Mouse (Mus musculus): ENCODE measurements around the gene Fxyd1. TPM values are rescaled to one million over a fixed set of nuclear protein-coding genes. Genes with fewer than 3 reads are reported as not detected.
A peak's percentile ranks its signal among the peaks of the same experiment; 100 is the strongest.

The Fxyd1 gene
- polyA plus RNA-seq, 1 experiment from 2014 or later: 86.7 TPM

DNA sequence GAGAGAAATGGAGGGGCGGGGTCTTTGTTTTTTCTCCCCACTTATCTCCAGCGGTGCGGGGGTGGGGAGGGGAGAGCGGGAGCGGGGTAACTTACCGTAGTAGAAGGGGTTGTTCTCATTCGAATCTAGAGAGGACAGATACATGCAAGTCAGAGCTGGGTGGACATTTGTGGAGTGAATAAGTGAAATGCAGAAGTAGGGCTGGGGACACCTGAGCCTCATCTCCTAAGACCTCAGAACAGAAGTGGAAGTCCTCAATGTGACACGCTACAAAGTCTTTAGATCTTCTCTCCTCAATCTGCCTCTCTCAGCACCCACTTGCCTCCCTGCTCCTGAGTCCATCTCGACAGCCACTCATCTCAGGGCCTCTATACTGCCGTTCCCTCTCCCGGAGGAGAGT, 21.7 kb downstream of the Fxyd1 start:
- no peak overlapping the region for H3K27ac ChIP-seq (ENCODE audit: low read length)
- no peaks in the 10 kb centered on the region for H3K27me3 ChIP-seq (ENCODE audit: control insufficient read depth, insufficient read depth, low read length)
- no peaks in the 10 kb centered on the region for H3K36me3 ChIP-seq (ENCODE audit: control insufficient read depth, insufficient read depth, low read length)
- no peak overlapping the region for H3K9ac ChIP-seq (replicated peaks; ENCODE audit: low read depth, low read length)
- no peaks in the 10 kb centered on the region for H3K9me3 ChIP-seq (ENCODE audit: control insufficient read depth, low read depth, low read length)
- no peak overlapping the region for H3K4me2 ChIP-seq (replicated peaks; ENCODE audit: low read depth, low read length)
- ATAC-seq (ENCODE audit: insufficient number of reproducible peaks, insufficient read depth, low FRiP score, low read depth): no peak
- H3K4me1 ChIP-seq (ENCODE audit: control insufficient read depth, insufficient read depth, low read length): no peaks in the 10 kb centered on the region
- 75% methylated on average over 10 of the region's 11 CpGs for WGBS
- no peak overlapping the region for H3K4me3 ChIP-seq (ENCODE audit: low read depth, low read length)

DNA sequence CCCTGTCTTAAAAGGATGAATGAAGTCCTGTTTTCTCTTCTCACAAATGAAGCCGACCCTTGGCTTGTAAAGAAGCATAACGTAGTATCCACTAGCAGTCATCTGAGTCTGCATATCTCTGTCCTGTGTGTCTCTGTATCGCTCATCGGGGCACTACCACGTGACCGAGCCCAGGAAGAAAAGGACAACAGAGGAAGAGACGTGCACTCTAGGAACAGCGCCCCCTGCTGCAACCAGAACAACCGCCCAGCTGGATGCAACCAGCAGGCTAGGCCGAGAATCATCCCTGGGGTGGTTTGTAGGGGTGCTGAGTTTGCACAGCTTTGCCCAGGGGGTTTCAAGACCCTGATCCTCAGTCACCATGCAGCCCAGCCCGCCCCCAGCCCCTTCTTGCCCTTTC, 22.2 kb downstream of the Fxyd1 start:
- H3K27me3 ChIP-seq (ENCODE audit: control insufficient read depth, insufficient read depth, low read length): no peaks in the 10 kb centered on the region
- no peaks in the 10 kb centered on the region for H3K9me3 ChIP-seq (ENCODE audit: control insufficient read depth, low read depth, low read length)
- no peak for ATAC-seq (ENCODE audit: insufficient number of reproducible peaks, insufficient read depth, low FRiP score, low read depth)
- no peaks in the 10 kb centered on the region for H3K36me3 ChIP-seq (ENCODE audit: control insufficient read depth, insufficient read depth, low read length)
- 63% methylated on average over 11 of the region's 11 CpGs for WGBS
- no peak overlapping the region for H3K4me3 ChIP-seq (ENCODE audit: low read depth, low read length)
- no peak overlapping the region for H3K4me2 ChIP-seq (replicated peaks; ENCODE audit: low read depth, low read length)
- no peaks in the 10 kb centered on the region for H3K4me1 ChIP-seq (ENCODE audit: control insufficient read depth, insufficient read depth, low read length)
- no peak overlapping the region for H3K27ac ChIP-seq (ENCODE audit: low read length)
- H3K9ac ChIP-seq (replicated peaks; ENCODE audit: low read depth, low read length): no peak overlapping the region

DNA sequence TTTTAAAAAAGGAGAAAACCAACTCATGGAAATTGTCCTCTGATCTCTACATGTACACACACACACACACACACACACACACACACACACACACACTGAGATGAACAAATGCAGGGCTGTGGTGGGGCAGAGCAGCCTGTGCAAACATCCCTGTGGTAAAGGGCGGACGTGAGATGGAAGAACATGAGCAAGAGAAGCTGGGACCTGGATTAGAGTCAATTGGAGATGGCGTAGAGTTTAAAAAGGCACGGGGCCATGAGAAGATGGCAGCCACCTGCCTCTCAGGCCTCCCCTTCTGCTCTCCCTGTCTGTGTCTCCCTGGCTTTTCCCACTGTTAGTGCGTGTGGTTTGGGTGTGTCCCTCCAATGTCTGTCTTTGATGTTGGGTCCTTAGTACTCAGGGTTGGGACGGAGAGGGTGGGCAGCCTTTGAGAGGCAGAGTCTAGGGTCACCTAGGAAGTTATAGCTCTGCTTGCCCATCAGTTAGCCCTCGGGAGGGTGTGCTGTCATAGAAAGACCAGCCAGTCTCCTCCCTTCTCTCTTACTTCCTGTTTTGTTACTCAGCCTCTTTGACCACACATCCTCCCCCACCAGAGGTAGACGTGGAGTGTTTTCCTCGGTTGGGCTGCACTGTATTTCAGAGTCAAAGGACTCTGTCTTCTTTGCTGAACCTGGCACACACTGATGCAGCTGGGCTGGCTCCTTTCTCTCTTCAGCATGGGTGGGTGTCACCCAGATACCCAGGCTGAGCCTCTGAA, 23.4 kb downstream of the Fxyd1 start:
- Histone ChIP-seq H3K9ac (replicated peaks; ENCODE audit: low read depth, low read length) (no peak overlapping the region), H3K4me1 (ENCODE audit: control insufficient read depth, insufficient read depth, low read length) (no peaks in the 10 kb centered on the region), H3K9me3 (ENCODE audit: control insufficient read depth, low read depth, low read length) (no peaks in the 10 kb centered on the region), H3K4me3 (ENCODE audit: low read depth, low read length) (no peak overlapping the region), H3K36me3 (ENCODE audit: control insufficient read depth, insufficient read depth, low read length) (no peaks in the 10 kb centered on the region), H3K27me3 (ENCODE audit: control insufficient read depth, insufficient read depth, low read length) (no peaks in the 10 kb centered on the region), H3K27ac (ENCODE audit: low read length) (no peak overlapping the region), H3K4me2 (replicated peaks; ENCODE audit: low read depth, low read length) (no peak overlapping the region)
- no peak for ATAC-seq (ENCODE audit: insufficient number of reproducible peaks, insufficient read depth, low FRiP score, low read depth)
- 51% methylated on average over 9 of the region's 9 CpGs for WGBS

DNA sequence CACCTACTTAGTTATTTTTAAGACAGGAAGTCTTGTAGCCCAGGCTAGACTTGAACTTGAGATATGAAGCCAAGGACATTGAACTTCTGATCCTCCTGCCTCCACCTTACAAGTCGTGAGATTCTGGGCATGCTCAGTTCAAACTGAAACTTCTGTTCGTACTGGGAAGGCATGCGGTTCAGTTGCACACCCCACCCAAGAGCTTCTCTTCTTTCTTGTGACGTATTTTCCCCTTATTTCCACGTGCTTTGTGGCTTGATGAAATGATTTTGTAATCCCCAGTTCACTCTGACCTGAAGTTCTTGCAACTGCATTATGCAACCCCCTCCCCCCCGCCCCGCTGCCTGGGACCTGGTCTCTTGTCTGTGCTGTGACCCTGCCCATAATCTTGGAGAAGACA, 25.3 kb downstream of the Fxyd1 start:
- no peak for ATAC-seq (ENCODE audit: insufficient number of reproducible peaks, insufficient read depth, low FRiP score, low read depth)
- Histone ChIP-seq H3K27ac (ENCODE audit: low read length) (no peak overlapping the region), H3K36me3 (ENCODE audit: control insufficient read depth, insufficient read depth, low read length) (no peaks in the 10 kb centered on the region), H3K4me2 (replicated peaks; ENCODE audit: low read depth, low read length) (no peak overlapping the region), H3K4me1 (ENCODE audit: control insufficient read depth, insufficient read depth, low read length) (no peaks in the 10 kb centered on the region), H3K27me3 (ENCODE audit: control insufficient read depth, insufficient read depth, low read length) (no peaks in the 10 kb centered on the region), H3K9ac (replicated peaks; ENCODE audit: low read depth, low read length) (no peak overlapping the region), H3K4me3 (ENCODE audit: low read depth, low read length) (no peak overlapping the region), H3K9me3 (ENCODE audit: control insufficient read depth, low read depth, low read length) (no peaks in the 10 kb centered on the region)
- WGBS: 75% methylated on average over 7 of the region's 7 CpGs

DNA sequence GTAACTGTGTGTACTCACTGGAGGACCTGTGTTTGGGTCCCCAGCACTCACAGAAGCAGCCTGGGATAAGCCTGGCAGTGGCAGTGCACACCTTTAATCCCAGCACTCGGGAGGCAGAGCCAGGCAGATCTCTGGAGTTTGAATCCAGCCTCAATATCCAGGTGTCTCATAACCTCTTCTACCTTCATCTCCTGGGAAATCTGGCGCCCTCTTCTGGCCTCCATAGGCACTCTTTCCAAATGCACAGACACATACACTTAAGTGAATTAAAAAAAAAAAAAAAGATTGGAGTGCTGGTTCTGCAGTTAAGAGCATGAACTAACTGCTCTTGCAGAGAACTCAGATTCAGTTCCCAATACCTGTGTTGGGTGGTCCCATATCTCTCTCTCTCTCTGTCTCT, 26.3 kb downstream of the Fxyd1 start:
- Histone ChIP-seq H3K9me3 (ENCODE audit: control insufficient read depth, low read depth, low read length) (no peaks in the 10 kb centered on the region), H3K27ac (ENCODE audit: low read length) (no peak overlapping the region), H3K4me3 (ENCODE audit: low read depth, low read length) (no peak overlapping the region), H3K4me1 (ENCODE audit: control insufficient read depth, insufficient read depth, low read length) (no peaks in the 10 kb centered on the region), H3K36me3 (ENCODE audit: control insufficient read depth, insufficient read depth, low read length) (no peaks in the 10 kb centered on the region), H3K27me3 (ENCODE audit: control insufficient read depth, insufficient read depth, low read length) (no peaks in the 10 kb centered on the region), H3K4me2 (replicated peaks; ENCODE audit: low read depth, low read length) (no peak overlapping the region), H3K9ac (replicated peaks; ENCODE audit: low read depth, low read length) (no peak overlapping the region)
- ATAC-seq (ENCODE audit: insufficient number of reproducible peaks, insufficient read depth, low FRiP score, low read depth): no peak
- 59% methylated on average over 2 of the region's 2 CpGs for WGBS

DNA sequence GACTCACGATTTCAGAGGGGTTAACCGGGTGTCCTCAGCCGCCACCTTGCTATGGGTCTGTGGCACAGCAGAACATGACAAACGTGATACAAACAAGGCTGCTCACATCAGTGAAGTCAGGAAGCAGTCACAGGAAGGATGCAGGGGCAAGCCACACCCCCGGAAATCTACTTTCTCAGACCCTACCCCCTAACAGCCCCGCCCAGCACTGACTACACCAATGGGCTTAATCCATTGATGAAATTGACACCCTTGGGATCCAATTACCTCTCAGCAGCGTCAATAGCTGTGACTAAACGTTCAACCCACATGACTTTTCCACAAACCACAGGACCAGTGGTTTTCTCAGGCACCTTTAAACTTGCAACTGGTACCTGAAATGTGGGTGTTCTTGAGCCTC, 28.4 kb downstream of the Fxyd1 start:
- no peak overlapping the region for H3K27ac ChIP-seq (ENCODE audit: low read length)
- no peak overlapping the region for H3K4me3 ChIP-seq (ENCODE audit: low read depth, low read length)
- H3K27me3 ChIP-seq (ENCODE audit: control insufficient read depth, insufficient read depth, low read length): no peaks in the 10 kb centered on the region
- no peaks in the 10 kb centered on the region for H3K36me3 ChIP-seq (ENCODE audit: control insufficient read depth, insufficient read depth, low read length)
- no peak overlapping the region for H3K9ac ChIP-seq (replicated peaks; ENCODE audit: low read depth, low read length)
- no peak for ATAC-seq (ENCODE audit: insufficient number of reproducible peaks, insufficient read depth, low FRiP score, low read depth)
- no peaks in the 10 kb centered on the region for H3K9me3 ChIP-seq (ENCODE audit: control insufficient read depth, low read depth, low read length)
- H3K4me1 ChIP-seq (ENCODE audit: control insufficient read depth, insufficient read depth, low read length): no peaks in the 10 kb centered on the region
- no peak overlapping the region for H3K4me2 ChIP-seq (replicated peaks; ENCODE audit: low read depth, low read length)
- 76% methylated on average over 8 of the region's 8 CpGs for WGBS

DNA sequence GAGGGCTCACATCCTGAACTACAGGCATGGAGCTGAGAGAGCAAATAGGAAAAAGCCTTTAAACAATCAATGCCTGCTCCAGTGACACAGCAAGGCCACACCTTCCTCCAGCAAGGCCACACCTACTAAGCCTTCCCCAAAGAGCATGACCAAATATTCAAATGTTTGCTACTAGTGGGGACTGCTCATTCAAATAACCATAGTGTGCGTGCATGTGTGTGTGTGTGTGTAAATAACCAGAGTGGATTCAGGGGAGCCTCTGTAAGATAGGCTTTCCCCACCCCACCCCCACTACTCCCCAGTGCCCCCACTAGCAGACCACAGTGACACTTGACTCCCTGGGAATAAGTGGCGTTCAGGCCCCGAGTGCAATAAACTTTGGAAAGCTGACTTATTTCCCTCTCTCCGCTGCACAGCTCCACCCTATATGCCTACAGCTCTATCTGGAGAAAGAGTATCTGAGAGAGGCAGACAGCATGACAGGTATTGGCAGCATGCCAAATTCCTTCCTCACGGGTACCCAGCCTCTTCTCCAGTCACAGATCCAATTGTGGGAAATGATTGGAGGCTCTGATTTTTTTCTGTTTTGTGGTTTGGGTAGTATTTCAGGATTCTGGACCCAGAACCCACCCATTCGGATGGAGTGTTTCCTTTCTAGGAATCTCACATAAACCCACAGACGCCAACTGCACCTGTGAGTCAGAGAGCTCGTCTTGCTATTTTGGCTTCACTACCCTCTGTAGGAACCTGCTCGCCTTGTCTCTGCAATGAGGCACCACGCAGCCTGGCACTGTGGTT, 39.7 kb downstream of the Fxyd1 start:
- H3K4me1 ChIP-seq (ENCODE audit: control insufficient read depth, insufficient read depth, low read length): peaks cover 6% of the 10 kb centered on the region; the same call in 1 of the 2 replicates
- WGBS: 34% methylated on average over 10 of the region's 10 CpGs
- H3K4me3 ChIP-seq (ENCODE audit: low read depth, low read length): no peak overlapping the region
- no peaks in the 10 kb centered on the region for H3K36me3 ChIP-seq (ENCODE audit: control insufficient read depth, insufficient read depth, low read length)
- no peak overlapping the region for H3K27ac ChIP-seq (ENCODE audit: low read length)
- no peak overlapping the region for H3K4me2 ChIP-seq (replicated peaks; ENCODE audit: low read depth, low read length)
- H3K9ac ChIP-seq (replicated peaks; ENCODE audit: low read depth, low read length): no peak overlapping the region
- no peaks in the 10 kb centered on the region for H3K9me3 ChIP-seq (ENCODE audit: control insufficient read depth, low read depth, low read length)
- no peaks in the 10 kb centered on the region for H3K27me3 ChIP-seq (ENCODE audit: control insufficient read depth, insufficient read depth, low read length)
- peak; percentile 40; the same call in 1 of the 2 replicates for ATAC-seq (ENCODE audit: insufficient number of reproducible peaks, insufficient read depth, low FRiP score, low read depth)

DNA sequence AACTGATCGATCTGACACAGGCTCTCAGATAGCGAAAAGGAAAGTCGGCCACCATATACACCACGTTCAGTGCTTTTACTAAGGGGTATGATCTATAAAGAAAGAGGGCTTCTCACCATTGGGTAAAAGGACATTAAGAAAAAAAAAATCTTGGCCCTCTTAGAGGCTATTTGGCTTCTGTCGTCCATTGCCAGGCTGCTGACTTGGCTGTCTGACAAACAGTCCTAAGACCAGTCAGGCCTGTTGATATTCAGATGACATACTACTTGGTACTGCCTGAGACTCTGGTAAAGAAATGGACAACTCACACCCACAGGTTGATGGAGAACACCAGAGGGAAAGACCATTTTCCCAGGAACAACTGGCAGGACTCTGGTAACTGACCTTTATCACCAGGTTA, 44.0 kb downstream of the Fxyd1 start:
- Histone ChIP-seq H3K27me3 (ENCODE audit: control insufficient read depth, insufficient read depth, low read length) (no peaks in the 10 kb centered on the region), H3K9ac (replicated peaks; ENCODE audit: low read depth, low read length) (no peak overlapping the region), H3K36me3 (ENCODE audit: control insufficient read depth, insufficient read depth, low read length) (no peaks in the 10 kb centered on the region), H3K4me1 (ENCODE audit: control insufficient read depth, insufficient read depth, low read length) (peaks cover 8% of the 10 kb centered on the region; the same call in 1 of the 2 replicates), H3K27ac (ENCODE audit: low read length) (no peak overlapping the region), H3K4me3 (ENCODE audit: low read depth, low read length) (no peak overlapping the region), H3K9me3 (ENCODE audit: control insufficient read depth, low read depth, low read length) (no peaks in the 10 kb centered on the region), H3K4me2 (replicated peaks; ENCODE audit: low read depth, low read length) (no peak overlapping the region)
- 73% methylated on average over 5 of the region's 5 CpGs for WGBS
- ATAC-seq (ENCODE audit: insufficient number of reproducible peaks, insufficient read depth, low FRiP score, low read depth): no peak
